Mouse (Mus musculus) NIH3T3 (cell line): ENCODE measurements around the gene Ms4a3.

Source experiments
- DNase-seq: peaks from one replicate; pipeline ENCODE4 v3.0.0-alpha.2; 2012; ENCODE audit warnings: low read depth

Ms4a3 gene

DNA sequence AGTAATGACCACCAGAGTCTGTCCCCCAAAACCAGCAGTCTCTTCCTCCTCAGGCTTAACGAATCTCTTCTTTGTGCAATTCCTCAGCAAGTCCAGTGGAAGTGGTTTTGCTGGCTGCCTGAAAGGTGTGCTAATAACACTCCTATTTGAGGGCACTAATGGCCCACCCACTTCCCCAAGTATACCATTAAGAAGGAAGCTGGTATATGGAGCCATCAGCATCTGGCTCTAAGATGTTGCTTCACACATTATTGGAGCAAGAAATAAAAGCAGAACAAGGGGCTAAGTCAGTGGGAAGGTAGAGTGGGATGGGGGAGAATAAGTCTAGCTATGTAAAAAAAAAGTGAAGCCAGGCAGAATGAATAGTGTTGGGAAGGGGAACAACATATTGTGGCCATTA, at the start of gene Ms4a3:
Gene Ms4a3 (minus strand): TSS at position 120 of the 400 bp plus-strand sequence.
- no peak for DNase-seq

DNA sequence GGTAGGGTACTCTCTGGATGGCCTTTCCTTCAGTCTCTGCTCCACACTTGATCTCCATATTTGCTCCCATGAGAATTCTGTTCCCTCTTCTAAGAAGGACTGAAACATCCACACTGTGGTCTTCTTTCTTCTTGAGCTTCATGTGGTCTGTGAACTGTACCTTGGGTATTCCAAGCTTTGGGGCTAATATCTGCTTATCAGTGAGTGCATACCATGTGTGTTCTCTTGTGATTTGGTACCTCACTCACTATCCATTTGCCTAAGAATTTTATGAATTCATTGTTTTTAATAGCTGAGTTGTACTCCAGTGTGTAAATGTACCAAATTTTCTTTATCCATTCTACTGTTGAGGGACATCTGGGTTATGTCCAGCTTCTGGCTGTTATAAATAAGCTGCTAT, 20.9 kb upstream of the Ms4a3 start:
- no peak for DNase-seq

DNA sequence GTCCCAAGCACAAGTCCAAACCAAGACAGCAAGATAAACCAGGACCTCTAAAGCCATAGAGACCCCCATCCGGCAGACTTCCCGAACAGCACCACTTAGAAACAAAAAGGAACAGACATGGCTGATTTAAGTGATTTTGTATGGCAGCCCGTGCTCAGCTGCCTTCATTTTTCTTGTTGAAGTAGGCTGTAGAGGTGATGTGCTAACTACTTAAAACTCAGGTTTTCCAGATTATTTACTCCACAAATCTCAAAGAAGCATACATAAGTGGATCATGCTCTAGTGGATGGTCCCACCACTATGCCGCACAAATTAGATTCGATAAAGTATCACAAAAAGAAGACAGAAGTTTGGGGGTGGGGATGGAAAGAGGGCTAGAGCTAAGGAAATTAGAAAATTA, 19.8 kb upstream of the Ms4a3 start, which contains the start of gene Oosp2:
Gene Oosp2 (minus strand): TSS at position 101 of the 400 bp plus-strand sequence.
- no peak for DNase-seq

DNA sequence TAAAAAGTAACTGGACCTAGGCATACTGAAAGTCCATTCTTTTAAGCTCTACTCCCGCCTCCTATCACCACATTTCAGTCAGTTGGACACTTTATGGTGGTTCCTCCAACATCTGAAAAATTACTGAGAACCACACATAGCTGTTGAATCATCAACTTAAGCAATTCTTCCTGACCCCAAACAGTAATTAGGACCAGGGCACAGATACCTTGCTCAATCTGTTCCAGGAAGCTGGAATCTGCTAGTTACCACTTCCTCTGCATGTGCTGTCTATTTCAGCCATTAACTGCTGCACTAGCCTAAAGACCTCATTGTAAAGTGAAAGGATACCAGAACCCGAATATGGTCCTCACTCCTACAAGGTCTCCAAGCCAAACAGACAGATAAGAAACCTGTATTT, 18.5 kb upstream of the Ms4a3 start:
- no peak for DNase-seq

DNA sequence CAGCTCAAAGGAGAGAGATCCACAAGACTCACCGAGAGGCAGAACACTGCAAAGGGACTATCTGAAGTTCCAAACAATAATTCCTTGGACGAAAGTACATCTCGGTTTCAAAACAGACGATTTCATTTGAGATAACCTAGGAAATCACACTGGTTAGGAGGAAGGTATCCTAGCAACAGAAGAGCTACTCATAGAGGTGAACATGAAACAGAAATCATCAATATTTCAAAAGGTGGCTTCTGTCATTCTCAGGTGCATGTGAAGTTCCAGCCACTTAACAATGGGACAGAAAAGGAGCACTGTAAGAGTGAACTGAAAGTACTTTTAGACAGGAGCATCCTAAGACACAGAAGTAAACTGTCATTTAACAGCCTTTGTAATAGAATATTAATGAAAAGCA, 8.9 kb upstream of the Ms4a3 start:
- no peak for DNase-seq

DNA sequence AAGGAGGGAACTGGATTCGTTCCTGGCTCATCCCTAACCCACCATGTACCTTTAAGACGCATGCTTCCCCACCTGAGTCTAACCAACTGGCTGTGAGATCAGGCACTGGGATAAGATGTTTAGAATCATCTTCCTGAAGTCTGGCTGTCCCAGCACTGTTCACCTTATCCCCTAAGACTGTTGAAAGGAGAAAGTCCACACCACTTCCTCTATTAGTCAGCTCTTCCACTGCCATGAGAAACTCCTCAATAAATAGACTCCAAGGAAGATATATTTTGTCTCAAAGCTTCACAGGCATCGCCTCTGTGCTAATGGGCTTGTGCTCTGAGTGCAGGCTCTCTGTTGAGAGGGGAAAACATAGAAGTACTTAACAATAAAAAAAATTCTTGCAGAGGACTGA, 5.5 kb upstream of the Ms4a3 start:
- DNase-seq, result no peak

DNA sequence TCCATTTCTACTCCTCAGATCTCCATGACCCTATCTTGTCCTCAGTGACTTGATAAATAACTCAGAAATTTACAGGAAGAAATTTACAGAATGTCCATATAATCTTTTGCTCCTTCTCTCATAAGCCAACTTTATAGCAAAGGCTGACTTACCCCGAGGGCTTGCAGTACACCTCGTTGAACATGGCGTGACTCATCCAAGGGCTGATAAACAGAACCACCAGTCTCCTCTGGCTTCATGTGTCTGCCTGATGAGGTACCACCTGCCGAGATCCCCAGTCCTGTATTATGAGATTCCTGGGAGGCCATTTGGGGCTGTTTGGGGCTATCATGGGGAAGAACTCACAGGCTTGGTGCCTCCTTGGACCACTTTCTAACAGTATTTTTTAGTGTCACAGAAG, 1.6 kb downstream of the Ms4a3 start:
- DNase-seq, result no peak

DNA sequence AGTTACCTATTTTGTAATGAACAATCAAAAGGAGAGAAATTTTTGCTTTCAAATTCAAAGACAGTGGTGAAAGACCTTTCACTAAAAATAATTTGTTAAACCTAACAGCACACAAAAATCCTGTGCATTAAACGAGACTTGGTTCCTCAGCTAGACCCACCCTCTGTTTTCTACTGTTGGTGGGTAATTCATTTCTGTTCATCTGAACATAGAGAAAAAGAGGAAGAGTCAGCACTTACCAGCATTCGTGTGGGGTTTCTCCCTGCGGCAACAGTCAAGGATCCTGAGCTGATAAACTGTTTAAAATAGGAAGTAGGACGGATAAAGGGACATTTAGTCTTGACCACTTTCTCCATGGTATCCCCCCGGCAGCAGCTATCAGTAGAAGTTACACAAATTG, 5.1 kb downstream of the Ms4a3 start:
- no peak for DNase-seq

DNA sequence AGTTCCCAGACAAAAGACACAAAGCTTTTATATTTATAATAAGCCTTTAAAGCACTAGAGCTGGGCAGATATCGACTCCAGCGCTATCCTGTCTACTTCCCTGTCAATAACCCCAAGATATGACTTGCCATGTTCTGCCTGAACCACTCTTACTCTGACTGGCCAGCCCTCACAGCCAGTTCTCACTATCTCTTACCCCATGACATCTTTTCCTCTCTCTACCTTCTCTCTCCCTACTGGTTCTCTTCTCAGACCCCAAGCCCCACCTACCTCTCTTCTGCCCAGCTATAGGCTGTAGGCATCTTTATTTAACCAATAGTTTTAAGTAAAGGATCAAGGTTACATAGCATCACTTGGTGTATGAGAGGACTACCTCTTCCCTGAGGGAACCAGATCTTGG, 6.3 kb downstream of the Ms4a3 start:
- no peak for DNase-seq

DNA sequence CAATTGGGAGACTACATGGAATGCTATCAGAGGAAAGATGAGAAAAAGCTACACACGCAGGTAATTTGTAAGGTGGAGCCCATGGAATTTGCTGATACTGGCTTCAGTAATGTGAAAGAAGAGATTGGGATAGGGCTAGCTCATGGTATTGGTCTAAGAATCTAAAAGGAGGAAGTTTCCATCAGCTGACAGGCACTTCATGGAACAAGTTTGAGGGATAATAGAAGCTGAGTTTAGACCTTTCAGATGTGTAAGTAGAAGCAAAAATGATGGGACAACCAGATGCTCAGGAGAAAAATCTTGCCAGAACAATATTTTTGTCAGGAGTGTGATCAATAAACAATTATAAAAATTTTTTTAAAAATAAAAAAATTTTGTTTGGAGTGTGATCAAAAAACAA, 6.9 kb downstream of the Ms4a3 start:
- no peak for DNase-seq

DNA sequence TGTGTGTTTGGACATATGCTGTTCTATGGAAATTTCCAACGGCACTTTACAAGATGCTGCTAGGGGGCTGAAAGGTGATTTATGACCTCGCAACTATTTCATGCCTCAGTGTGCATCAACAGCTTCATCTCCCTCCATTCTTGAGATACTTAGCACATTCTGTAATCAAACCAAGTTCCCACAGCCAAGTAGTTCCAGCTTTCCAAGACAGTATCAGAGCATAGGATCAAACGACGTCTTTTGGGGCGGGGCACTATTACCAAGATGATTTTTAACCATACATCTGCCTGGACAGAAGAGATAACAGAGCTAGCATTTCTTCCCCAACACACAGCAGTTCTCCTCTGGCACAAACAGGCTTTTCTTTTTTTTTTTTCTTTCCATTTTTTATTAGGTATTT, 15.4 kb downstream of the Ms4a3 start:
- no peak for DNase-seq

DNA sequence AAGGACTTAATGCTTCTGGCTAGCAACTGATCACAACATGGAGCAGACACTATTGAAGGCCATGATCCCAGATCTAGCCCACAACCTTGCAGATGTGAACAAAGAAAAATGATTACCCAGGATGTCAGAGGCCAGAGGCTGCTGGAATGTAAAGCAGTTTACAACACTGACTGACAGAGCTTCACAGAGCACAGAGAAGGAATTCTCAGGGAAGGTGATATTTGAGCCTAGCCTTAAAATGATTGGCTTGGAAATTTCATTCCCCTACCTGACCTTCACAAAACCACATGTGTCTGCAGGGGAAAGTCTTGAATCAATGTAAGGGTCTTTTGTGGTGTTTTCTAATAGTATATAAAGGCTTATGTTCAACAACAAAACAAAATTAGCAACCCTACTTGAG, 15.9 kb downstream of the Ms4a3 start:
- DNase-seq, result no peak

DNA sequence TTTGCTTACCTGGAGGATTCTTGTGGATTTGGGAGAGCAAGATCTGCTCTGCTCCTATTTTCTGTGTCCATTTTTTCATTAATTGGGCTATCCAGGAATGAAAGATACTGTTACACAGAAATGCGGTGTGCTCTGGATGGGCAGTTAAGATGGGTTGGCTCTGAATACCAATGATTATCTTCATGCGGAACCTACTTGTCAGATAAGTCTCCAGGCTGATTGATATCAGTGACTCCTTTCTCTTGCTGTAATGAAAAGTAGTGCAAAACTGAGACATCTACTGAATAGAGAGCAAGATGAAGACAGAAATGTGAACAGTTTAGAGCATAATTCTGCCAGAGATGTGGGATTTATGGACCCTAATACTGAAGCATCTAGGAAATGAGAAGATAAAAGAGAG, 17.1 kb downstream of the Ms4a3 start, which contains the start of gene Ms4a2:
Gene Ms4a2 (minus strand): TSS at position 169 of the 400 bp plus-strand sequence.
- no peak for DNase-seq

DNA sequence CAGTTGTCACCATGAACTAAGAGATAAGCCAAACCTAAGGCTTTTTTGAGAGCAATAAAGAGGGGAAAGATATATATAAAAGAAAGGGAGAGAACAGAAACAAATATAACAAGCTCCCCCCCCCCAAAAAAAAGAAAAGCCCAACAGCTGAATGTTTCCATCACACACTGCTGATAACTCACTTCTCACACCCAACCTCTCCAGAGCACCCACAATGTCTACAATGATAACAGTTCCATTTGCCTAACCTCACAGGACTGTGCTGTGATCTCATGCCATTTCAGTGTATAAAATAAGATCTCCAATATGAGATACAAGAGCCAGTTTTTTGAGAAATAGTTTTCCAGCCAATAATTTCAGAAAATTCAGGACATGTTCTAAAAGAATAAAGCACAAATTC, 22.7 kb downstream of the Ms4a3 start:
- DNase-seq, result no peak

DNA sequence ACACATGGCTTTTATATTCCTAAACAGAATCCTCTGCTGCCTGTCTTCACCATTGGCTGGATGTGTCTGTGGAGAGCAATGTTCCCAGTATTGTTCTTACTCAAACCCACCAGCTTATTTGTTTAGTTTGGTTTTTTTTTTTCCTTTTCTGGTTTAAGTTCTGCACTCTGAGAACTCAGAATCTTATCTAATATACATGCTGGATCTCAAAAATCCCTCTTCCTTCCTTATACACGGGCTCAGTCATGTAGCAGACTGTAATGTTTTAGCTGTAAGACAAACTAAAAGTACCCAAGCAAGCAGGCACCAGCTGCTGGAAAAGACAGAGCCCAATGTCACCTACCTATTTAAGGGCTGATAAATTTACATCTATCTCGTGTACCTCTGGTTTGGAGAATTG, 25.8 kb downstream of the Ms4a3 start:
- DNase-seq, result no peak

DNA sequence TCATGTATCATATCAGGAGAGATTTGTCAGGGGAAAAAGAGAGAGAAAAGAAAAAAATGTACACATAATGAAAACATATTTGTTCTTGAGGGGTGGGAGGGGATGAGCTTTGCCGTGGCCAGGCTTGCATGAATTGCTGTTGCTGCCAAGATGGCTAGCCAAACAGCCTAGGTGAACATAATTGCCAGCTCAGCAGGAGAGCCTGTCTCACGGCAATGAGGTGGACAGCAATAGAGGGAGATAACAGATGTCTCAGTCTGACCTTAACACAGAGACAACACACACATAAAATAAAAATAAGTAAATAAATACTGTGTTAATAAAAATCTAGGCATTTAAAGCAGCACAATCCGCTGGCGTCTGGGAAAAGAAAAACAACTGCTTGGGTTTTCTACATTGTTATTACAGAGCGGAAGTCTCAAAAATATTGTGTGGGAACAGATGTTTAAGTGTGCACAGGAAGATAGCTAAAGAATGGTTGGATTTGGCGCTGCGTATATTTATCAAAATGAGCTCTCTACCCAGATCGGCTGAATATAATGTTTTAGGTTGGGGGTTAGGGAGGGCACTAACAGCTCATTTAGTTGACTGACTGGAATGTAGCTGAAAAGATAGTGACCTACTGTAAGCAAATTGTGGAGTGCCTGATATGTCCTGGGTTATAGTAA, 26.7 kb downstream of the Ms4a3 start:
- no peak for DNase-seq

DNA sequence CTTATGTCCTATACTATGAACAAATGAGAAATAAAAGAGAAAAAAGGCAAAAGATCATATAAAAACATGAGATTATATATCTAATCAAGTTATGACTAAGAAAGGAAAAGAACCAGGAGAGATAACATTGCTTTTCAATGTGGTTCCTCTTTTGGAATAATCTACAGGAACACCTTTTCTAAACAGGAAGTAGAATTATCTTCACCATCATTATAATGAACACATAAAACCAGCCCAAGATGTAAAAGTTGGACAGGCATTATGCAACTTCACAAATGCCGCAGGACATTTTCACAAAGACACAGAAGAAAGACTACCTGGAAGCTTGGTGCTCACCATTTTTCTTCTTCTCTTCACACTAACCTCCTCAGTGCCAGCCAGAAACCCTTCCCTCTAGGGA, 27.6 kb downstream of the Ms4a3 start:
- DNase-seq, result no peak

DNA sequence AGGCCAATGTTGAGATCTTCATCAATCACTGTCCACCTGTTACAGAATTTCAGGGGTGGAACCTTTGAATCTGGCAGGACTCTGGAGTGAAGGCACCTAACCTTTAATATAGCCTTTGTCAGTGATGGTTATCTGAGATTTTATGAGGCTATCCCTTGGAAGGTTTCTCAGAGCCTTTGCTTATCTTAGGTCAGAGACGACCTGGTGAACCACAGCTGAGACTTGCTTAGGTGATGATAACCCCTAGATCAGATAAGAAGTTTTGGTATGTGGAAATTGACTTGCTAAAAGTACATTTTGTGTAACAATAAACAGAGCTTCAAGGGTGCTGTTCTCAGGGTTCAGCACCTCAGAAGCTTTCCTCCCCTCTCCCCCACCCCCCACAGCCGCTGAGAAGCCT, 28.4 kb downstream of the Ms4a3 start:
- DNase-seq, result no peak

DNA sequence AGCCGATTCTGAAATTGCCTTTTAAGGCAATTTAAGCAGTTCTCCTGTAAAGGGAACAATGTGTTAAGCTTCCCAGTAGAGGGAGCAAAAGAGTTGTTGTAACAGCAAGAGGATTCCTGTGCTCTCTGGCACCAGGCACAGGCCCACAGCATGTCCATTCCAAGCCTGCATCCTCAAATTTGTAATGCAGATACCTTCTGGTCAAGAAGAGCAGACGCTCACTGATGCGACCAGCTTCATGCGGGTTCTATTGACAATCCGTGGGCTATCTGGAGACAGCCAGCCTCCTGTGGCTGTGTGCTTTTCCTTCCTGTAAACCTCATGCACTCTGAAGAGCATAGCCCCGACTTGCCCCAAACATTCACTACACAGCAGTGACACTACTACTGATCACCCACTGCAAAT, 29.1 kb downstream of the Ms4a3 start:
- peak; percentile 83 for DNase-seq

DNA sequence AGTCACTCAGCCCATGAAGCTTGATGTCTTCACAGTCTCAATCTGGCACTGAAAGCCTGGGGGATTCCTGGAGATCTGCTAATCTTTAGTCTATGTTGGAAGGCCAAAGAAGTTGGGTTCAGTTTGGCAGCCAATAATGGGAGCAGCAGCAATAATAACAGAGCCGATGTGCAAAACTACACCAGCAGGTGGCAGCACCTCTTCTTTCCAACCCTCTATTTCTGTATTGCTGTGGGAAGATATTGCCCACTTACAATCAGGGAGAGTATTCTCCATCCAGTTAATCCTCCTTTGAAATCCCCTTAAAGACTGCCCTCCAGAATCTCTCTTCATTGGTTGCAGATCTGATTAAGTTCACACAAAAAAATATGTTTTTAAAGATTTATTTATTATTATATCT, 32.5 kb downstream of the Ms4a3 start:
- DNase-seq, result peak; percentile 75

DNA sequence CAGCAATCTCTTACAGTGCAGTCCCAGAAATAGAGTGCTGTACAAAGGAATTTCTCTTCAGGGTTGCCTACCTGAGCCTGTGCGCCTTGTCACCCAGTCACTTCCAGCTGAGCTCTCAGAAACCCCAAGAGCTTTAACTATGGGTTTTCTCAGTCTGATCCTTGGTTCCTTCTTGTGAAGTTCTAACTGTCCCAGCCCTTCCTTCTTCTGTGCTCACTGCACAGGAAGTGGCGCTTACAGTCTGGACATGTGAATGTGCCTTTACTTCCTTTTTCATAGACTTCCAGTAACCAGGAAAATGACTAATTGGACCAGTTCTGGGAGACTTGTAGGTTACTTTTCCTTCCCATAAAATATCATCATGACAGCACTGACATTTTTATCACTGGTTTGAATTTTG, 36.0 kb downstream of the Ms4a3 start, which contains the start of gene Ms4a6d:
Gene Ms4a6d (minus strand): TSS at position 247 of the 400 bp plus-strand sequence.
- DNase-seq, result no peak

DNA sequence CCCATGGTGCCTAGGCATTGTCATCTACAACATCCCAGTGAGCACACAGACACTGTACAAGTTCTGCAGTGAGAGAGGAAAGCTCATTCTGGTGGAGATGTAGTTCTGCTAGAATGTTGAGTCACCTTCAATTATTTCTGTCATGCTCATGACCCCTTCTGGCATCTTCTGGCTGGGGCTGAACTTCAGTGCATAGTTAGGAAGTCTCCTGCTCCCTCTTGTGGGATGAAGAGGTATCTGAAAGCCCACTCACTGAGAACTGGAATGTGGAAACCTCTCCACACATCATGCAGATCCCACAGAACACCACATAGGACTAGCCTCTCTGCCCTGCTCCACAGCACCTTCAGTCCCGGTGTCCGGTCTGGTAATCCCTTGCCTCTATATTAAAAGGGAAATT, 38.6 kb downstream of the Ms4a3 start:
- peak; percentile 53 for DNase-seq

DNA sequence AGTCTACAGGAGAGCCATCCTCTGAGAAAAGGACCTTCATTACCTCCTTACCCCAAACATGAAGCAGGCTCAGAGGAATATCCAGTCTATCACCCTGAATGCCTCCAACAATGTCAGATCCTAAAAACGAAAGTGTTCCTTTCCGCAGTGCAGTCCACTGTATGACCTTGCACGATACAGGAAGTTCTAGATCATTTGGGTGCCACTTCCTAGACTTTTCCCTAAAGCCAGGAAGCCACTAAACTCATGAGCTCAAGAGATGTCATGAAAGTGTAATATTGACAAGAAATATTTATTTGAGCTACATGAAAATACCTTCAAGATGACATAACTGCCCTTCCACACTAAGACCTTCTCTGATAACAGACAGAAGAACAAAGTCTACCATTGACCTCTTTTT, 39.3 kb downstream of the Ms4a3 start:
- no peak for DNase-seq

DNA sequence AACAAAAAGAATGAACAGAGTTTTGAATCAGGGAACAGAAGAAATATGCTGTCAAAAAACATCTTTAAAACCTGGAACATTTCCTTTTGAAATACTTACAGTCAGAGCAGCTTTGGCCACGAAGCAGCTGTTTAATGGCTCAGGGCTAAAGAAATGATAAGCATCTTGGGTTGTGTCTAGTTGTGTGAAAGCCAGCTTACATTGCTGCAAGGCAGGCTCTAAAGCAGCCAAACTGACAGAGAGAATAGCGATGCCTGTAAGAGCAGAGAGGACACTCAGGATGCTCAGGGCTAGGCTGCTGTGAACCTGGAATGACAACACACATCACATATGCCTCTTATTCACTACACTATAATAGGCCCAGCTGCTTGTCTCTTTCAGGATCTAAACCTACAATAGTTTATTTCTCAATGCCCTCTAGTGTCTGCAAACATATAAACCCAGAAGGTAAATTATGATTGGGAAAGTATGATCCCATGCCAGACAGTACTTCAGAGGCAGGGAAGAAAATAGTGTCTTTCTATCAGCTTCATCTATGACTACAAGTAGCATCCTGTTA, 50.7 kb downstream of the Ms4a3 start:
- no peak for DNase-seq
